Mouse (Mus musculus): ENCODE results near the gene Ttll8. TPM values are rescaled to one million over a fixed set of nuclear protein-coding genes. Genes with fewer than 3 reads are reported as not detected.

Gene Ttll8
- total RNA-seq, 2 experiments from 2014 or later, result not detected

DNA sequence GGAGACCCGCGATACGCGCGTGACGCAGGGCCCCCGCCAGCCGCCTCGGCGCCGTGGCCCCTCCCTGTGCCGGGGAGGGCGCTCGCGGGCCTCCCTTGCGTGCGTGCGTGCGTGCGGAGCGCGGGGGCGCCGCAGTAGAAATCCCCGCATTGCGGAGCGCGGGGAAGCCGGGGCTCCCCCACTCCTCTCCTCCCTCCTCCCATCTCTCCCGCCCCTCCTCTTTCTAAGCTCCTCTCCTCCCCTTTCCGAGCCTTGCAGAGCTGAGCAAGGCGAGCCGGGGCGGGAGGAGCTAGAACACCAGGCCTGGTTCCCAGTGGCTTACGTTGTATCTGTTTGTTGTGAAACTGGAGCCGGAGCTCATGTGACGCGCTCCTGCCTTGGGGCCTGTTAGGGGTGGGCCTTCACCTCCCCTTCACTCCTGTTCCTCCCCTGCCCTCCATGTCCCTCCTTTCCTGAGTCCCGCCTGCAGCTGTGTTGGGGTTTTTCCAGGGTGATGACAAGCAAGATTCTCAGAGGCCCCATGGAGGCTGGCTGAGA, 90.5 kb downstream of the Ttll8 start:
- no peak for ATAC-seq (replicated peaks; ENCODE audit: low FRiP score, poor library complexity, severe bottlenecking)

- ATAC-seq (replicated peaks; ENCODE audit: low FRiP score, poor library complexity, severe bottlenecking), result no peak
Observed at GRCm38 (mm10) chr15:88862881-88863694, 91.1 kb downstream of the Ttll8 start.

- peak; percentile 90 for ATAC-seq (replicated peaks; ENCODE audit: low FRiP score, poor library complexity, severe bottlenecking)
Observed at GRCm38 (mm10) chr15:88861772-88862622, 92.2 kb downstream of the Ttll8 start, which contains the start of gene Pim3. Gene Pim3, plus strand, starts transcription at chr15:88862186.

GRCm38 (mm10) chr15:88860781-88861180, 93.4 kb downstream of the Ttll8 start:
- no peak for ATAC-seq (replicated peaks; ENCODE audit: low FRiP score, poor library complexity, severe bottlenecking)

DNA sequence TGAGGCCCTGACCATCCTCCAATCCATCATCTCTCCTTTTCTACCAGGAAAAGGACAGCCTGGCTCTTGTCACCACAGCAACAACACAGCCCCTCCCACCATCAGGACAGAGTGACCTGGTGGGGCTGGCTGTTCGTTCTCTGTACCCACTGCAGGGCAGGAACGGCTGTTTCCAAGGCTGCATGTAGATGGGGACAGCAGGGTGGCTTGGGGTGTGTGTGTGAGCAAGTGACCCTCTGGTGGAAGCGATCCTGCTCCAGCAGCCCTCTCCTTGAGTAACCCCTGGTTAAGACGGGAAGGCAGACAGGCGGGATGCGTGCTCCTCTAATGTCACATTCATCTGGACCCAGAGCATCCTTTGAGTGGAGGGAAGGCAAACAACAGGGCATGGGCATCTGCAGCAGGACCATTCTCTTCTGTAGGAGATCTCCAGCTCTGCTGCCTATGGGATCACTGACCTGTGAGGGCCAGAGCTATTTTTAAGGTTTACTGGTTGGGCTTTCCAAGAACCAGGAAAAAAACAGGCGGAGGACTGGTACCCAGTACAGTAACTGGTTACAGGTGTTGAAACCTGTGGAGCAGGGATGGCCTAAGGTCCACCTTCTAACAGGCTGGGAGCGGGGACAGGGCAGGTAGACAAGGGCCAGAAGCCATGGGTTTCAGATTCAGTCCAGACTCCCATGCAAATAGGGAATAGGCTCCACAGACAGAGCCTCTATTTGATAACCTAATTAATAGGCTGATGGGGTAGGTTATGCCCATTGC, 94.8 kb downstream of the Ttll8 start:
- ATAC-seq (replicated peaks; ENCODE audit: low FRiP score, poor library complexity, severe bottlenecking), result no peak

GRCm38 (mm10) chr15:88858707-88859106, 95.5 kb downstream of the Ttll8 start:
- ATAC-seq (replicated peaks; ENCODE audit: low FRiP score, poor library complexity, severe bottlenecking), result no peak

DNA sequence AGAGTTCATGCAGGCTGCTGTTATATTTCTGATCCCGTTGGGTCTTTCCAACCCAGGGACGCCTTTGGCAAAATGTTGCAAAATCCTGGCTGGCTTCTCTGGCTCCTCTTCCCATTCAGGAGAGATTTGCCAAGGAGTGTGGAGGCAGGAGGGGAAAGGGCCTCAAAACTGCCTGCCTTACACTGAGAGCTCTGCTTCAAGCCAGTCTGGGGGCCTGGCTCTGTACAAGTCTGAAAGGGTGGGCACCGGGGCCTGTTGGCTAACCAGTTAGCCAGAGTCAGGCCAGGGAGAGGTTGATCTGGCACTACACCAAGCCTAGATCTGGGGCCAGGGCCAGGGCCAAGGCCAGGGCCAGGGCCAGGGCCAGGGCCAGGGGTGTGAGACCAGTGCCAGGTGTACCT, 96.1 kb downstream of the Ttll8 start:
- no peak for ATAC-seq (replicated peaks; ENCODE audit: low FRiP score, poor library complexity, severe bottlenecking)

DNA sequence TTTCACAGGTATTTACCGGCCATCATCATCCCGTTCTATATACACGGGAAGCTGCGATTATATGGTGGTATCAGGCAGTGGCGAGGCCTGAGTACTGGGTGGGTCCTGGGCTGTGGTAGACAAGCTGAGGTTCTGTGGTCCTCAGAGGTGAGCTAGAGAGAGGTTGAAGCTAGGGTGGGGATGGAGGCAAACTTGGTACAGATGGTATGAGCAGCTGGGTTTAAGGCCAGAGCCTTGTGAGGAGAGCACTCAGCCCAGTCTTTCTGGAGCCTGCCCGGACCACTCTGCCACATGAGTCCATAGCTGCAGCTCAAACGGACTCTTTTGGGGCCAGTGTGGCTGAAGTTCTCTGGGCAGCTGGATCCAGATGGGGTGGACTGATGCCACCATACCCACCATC, 96.9 kb downstream of the Ttll8 start:
- no peak for ATAC-seq (replicated peaks; ENCODE audit: low FRiP score, poor library complexity, severe bottlenecking)

- no peak for ATAC-seq (replicated peaks; ENCODE audit: low FRiP score, poor library complexity, severe bottlenecking)
Observed at GRCm38 (mm10) chr15:88856613-88857012, 97.6 kb downstream of the Ttll8 start.

- ATAC-seq (replicated peaks; ENCODE audit: low FRiP score, poor library complexity, severe bottlenecking), result no peak
Observed at GRCm38 (mm10) chr15:88855896-88856417, 98.3 kb downstream of the Ttll8 start.

- ATAC-seq (replicated peaks; ENCODE audit: low FRiP score, poor library complexity, severe bottlenecking), result no peak
Observed at GRCm38 (mm10) chr15:88854969-88855830, 99.0 kb downstream of the Ttll8 start.

GRCm38 (mm10) chr15:88854119-88854968, 99.9 kb downstream of the Ttll8 start:
- ATAC-seq (replicated peaks; ENCODE audit: low FRiP score, poor library complexity, severe bottlenecking), result no peak

DNA sequence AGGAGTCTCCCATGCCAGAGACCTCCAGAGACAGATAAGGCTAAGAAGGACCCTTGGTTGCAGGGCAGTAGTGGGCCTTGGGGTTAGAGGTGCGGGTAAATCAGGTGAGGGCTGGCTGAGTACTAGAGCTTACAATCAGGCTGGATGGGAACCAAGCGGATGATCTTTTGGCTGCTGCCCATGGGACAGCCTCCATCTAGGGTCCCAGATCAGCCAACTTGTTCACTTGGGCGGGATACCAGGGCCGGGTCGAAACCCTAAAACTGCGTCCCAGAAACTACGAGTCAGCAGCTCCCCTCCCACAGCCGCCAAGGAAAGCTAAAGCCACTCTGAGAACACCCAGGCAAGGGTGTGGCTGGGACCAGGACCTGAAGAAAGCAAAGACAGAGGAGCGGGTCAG, 101.1 kb downstream of the Ttll8 start:
- no peak for ATAC-seq (replicated peaks; ENCODE audit: low FRiP score, poor library complexity, severe bottlenecking)

- no peak for ATAC-seq (replicated peaks; ENCODE audit: low FRiP score, poor library complexity, severe bottlenecking)
Observed at GRCm38 (mm10) chr15:88851507-88852149, 102.6 kb downstream of the Ttll8 start.

- no peak for ATAC-seq (replicated peaks; ENCODE audit: low FRiP score, poor library complexity, severe bottlenecking)
Observed at GRCm38 (mm10) chr15:88851076-88851475, 103.1 kb downstream of the Ttll8 start.

DNA sequence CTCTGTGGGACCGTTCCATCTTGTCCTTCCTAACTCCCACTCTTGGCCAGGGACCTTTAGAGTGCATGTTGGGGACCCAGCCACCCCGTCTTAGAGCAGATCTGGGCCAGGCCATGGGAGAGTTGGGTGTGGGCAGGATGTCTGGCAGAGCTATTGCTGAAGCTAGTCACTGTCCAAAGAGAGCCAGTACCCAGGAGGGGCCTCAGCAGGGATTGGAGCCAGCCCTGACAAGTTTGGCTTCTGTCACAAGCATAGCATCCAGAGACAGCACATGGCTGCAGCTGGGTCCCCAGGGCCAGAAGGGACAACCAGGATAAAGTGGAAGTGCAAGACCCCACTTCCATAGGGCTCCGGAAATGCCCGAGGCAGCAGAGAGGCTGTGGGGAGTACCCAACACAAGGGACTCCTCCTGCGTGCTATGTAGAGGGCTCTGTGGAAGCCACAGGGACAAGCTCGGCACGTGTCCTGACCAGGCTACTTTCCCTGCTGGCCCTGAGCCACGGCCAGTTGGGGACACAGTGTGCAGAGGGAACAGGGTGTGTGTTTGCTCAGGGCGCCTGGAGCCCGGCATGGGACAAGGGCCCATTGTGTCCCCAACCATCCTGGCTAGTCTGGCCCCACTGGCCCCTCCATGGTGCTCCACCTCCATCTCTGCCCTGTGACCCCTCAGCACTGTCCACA, 103.9 kb downstream of the Ttll8 start:
- no peak for ATAC-seq (replicated peaks; ENCODE audit: low FRiP score, poor library complexity, severe bottlenecking)

- no peak for ATAC-seq (replicated peaks; ENCODE audit: low FRiP score, poor library complexity, severe bottlenecking)
Observed at GRCm38 (mm10) chr15:88849621-88850020, 104.6 kb downstream of the Ttll8 start.

Measured in erythroid progenitor cell, adult 5-6 weeks (primary cell).